Mouse (Mus musculus) naive thymus-derived CD4-positive, alpha-beta T cell, adult 2 months (primary cell): ENCODE measurements around the gene Ptx4.
A peak's percentile ranks its signal among the peaks of the same experiment; 100 is the strongest.
"Not testable (repeated sequence)": the region's sequence is repeated elsewhere in the genome, so short reads cannot be mapped to it uniquely, and the experiment has no call there.

ENCODE experiments used
- DNase-seq: peaks from one replicate; pipeline ENCODE4 v3.0.0-alpha.2; 2011; ENCODE audit warnings: low read depth

Gene Ptx4

DNA sequence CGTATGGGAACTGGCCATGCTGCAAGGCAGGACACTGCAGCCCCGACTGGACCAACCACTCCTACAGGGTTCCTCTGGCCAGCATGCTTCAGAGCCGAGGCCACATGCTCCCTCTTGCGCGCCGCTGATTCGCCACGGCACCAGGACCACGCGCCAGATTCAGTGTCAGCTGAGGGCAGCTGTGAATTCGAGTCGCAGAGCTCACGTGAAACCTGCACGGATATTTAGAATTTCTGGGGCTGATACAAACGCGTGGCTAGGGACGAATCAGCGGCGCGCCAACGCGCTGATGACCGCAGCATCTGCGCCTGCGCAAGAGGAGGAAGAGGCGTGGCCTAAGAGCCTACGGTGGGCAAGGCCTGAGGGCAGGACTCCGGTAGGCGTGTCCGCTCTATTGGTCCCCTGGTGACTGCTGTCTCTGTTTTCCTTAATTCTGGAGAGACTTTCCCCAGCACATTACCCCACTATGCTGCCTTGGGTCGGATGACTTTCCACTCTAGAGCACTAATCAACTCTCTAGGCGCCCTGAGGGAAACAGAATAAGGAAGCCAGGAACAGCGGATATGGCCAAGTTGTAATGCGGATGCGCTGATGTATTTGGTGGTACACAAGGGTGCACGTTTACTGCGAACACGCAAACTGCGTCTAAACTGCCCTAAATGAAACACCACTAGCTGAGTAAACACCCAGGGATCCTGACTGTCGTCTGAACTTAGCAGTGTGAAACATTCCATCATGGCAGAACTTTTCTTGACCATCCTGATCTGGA is 4.7 kb upstream of the Ptx4 start, which contains the start of gene Telo2:
Gene Telo2, minus strand, starts transcription at position 304 of the 769 bp plus-strand sequence.
- peak; percentile 94 for DNase-seq

DNA sequence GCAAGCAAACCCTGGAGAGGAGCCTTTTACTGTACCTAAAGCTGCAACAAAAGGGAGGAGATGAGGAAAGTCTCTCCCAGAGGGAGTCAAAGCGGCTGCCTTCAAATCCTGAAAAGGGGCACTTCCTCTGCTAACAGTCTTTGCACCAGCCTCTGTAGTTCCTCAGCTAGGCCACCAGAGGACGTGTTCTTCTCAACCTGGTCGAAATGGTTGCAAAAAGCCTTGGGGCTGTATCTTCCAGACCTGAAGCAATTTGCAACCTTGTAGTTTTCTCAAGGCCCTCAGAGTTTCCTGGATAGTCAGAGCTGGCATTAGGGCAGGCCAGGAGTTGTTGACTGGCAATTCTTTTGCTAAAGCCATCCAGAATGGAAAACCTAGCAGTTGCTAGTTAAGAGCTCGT is 3.3 kb upstream of the Ptx4 start:
- peak; percentile 51 for DNase-seq

DNA sequence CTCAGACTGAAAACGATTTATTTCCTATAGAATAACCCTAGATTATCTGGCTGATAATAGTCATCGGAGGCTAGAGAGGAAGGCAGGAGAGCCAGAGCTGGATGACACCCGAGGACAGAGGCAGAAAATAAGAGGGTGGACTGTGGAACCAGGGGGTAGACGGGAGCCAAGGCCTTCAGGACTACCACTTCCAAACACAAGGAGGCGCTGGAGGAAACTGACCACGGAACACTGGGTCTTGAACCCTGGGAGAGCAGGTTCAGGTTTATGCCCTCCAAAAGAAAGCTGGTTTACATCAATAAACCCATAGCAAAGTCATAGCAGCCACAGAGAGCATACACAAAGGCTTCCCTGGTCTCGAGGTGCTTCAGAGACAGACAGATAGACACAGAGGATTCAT is 3.4 kb downstream of the Ptx4 start:
- peak; percentile 66 for DNase-seq

DNA sequence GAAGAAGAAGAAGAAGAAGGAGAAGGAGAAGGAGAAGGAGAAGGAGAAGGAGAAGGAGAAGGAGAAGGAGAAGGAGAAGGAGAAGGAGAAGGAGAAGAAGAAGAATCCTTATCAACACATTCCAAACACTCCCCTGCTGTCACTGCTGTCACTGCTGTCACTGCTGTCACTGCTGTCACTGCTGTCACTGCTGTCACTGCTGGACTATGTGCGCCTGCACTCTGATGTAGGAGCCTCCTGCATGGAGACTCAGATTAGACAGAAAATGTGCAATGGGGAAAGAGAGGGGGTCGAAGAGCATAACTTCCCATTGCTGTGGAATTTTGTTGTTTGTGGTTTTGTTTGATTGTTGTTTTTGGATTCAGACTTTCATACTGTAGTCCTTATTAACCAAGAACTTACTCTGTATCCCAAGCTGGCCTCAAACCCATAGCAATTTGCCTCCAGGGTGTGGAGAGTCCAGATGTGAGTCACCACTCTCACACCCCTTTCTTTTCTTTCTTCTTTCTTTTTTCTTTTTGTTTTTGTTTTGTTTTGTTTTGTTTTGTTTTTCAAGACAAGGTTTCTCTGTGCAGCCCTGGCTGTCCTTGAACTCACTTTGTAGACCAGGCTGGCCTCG is 5.0 kb downstream of the Ptx4 start:
- not testable (repeated sequence) for DNase-seq

DNA sequence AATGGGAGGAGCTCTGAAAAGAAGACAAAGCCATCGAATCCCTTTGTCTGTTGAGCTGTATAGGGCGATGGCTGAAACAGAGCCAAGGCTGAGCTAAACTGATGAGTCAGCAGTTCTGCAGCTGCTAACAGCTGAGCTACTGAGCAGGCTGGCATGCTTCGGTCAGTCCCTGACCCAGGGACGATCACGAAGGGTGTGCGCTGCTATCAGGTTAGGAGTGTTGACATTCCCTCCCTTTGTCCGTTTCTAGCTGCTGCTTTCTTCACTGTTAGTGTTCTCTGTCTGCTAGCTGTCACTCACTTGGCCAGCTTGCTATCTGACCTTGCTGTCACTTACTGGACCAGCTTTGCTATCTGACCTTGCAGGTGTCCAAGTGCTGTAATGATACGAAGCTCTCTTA is 6.5 kb downstream of the Ptx4 start:
- no peak for DNase-seq

DNA sequence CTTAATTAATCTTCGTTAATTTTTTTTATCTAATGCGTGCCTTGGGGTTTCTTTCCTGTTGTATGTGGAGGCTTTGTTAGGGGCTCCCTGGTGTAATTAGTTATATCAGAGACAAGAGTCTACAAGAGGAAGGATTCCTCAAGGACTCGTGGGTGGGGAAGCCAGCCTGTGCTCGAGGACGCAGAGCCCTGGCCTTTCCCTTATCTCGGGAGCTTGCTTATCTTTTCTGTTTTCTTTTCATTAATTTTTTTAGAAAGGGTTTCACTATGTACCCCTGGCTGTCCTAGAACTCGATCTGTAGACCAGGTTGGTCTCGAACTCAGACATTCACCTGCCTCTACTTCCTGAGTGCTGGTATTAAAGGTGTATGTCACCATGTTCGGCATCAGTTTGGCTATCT is 7.1 kb downstream of the Ptx4 start:
- no peak for DNase-seq

DNA sequence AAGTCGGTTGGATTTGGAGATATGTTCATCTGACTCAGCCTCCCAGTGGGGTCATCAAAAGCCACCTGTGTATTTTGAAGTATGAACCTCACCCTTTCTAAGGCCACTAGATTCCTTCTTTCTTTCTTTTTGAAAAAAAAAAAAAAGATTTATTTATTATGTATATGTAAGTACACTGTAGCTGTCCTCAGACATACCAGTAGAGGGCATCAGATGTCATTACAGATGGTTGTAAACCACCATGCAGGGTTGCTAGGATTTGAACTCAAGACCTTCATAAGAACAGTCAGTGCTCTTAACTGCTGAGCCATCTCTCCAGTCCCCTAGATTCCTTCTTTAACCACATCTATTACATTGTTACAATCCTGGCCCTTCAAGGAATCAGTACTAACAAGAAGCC is 9.5 kb downstream of the Ptx4 start:
- peak; percentile 54 for DNase-seq

DNA sequence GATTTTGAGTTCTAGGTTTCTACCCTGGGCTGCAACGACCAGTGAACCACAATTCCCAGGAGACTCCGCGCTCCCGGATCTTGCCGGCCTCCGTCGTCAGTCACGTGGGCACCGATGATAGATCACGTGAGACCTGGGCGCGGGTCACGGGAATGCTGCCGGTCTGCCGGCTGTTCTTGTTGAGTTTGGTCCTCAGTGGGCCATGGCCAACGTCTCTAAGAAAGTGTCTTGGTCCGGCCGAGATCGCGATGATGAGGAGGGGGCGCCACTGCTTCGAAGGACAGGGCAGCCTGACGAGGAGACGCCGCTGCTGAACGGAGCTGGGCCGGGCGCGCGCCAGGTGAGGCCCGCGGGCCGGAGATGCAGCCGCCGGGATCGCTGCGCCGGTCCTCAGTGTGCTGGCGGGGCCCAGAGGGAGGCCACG is 12.7 kb downstream of the Ptx4 start, which contains the start of gene Clcn7:
Gene Clcn7, plus strand, starts transcription at position 117 of the 424 bp plus-strand sequence.
- peak; percentile 79 for DNase-seq

DNA sequence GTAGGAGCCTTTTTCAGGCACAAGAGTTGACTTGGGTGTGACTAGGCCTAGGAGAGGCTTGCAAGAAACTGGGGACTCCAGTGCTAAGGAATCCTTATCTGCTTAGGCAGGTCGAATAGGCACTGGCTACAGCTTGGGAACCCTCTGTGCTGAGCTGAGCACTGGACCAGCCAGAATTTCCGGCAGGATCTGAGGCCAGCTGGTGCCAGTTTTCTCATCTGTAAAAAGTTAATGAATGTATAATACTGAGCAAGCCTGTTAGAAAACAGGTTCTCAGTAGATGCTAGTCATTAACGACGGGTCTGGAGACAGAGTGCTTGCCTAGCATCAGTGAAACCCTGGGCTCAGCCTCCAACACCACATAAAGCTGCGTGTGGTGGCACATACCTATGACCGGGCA is 15.1 kb downstream of the Ptx4 start:
- no peak for DNase-seq

DNA sequence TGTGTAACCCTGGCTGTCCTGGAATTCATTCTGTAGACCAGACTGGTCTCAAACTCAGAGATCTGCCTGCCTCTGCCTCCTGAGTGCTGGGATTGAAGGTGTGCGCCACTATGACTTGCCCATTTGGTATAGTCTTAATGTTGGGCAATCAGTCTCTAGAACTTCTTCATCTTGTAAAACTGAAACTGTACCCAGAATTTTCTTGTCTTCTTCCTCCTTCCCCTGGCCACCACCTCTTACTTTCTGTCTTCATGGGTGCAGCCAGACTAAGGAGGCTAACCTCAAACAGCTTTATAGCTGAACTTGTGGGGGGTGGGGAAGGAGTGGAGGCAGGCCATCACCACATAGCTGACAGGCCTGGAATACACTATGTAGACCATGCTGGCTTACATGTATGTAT is 18.2 kb downstream of the Ptx4 start:
- no peak for DNase-seq

DNA sequence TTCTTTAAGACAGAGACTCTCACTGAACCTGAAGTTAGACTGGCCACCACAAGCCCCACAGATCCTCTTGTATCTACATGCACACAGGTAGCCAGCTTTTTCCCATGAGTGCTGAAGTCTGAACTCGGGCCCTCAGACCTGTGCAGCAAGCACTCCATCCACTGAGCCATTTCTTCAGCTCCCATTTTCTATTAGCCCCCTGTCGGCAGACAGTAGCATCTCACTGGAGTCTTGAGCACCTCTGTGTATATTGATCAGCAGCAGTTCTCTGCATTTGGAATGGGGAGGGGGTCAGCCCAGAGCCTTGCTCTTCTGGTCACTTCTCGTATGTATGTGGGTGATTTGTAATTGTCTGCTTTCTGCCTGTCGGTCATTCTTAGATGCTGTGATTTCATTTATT is 19.4 kb downstream of the Ptx4 start:
- peak; percentile 20 for DNase-seq

DNA sequence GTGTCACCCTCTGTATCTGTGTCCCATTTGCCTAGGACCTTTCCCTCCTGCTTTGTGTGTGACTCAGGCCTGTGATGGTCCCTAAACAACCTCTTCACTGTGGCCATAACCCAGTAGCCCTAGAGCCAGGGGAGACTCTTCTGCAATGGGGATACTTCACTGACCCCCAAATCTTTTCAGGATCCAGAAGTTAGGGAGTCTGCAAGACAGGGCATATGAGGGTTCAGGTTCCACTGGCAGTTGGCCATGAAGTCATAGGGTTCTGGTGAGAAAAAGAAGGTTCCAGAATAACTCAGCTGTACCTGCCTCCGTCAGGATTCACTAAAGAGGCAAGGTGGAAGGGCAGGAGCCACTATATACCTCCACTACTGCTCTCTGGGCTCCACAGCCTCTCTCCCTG is 41.6 kb downstream of the Ptx4 start, which contains the start of gene Ccdc154:
Gene Ccdc154, plus strand, starts transcription at position 301 of the 400 bp plus-strand sequence.
- DNase-seq, result no peak

DNA sequence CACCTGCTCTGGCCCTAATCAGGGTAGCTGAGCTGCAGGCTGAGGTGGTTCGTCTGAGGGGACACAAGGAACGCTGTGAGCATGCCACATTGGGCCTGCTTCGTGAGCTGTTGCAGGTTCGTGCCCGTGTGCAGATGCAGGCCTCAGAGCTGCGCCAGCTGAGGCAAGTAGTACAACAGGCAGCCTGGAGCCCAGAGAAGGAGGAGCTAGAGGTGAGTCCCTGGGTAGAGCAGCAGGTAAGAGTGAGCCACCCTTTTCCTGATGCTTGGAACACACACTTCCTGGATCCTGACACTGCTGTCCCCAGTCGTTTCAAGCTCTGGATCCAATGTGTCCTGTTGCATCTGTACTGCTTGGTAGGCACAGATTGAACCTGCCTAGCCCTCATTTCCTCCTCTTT is 42.8 kb downstream of the Ptx4 start:
- DNase-seq, result no peak

DNA sequence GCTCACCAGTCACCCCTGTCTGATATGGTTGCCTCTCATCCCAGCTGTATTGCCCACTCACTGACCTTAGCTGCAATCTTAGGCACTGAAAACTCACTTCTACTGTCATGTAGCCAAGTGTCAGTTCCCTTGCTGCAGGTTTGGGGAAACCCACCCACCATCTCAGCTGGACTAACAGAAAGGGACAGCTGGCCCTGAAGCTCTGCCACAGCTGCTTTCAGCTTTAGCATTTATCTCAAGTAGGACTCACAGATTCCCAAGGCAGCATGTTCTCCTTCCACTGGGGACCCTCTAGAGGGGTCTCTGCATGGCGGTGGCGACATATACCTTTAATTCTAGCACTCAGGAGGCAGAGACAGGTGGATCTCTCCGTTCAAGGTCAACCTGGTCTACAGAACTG is 44.2 kb downstream of the Ptx4 start:
- no peak for DNase-seq

DNA sequence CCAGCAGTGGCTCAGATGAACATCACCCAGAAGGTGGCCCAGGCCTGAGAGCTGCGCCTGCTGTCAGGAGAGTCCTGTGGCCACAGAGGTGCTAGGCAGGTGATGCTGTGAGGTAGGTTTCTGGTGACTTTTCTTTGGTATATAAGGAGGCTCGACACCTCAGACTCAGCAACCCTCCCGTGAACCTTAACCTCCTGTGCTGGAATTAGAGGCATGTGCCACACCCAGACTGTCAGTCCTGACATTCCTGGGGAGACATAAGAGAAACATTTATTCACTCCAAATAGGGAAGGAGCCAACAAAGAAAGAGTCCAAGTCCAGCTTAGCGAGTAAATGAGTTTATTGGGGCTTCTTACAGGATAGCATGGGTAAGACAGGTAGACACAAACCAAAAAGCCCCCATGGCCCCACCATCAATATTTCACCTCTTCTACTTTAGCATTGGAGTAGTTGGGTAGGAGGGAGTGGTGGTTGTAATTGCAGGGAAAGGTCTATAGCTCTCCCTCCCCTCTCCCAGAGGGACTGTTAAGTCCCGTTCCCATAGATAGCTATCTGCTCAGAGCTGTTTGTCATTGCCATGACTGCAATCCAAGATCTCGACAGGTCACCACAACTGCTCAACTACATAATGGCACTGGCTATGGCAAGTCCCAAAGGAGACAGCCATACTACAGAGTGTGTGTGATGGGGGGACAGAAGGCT is 45.6 kb downstream of the Ptx4 start:
- no peak for DNase-seq

DNA sequence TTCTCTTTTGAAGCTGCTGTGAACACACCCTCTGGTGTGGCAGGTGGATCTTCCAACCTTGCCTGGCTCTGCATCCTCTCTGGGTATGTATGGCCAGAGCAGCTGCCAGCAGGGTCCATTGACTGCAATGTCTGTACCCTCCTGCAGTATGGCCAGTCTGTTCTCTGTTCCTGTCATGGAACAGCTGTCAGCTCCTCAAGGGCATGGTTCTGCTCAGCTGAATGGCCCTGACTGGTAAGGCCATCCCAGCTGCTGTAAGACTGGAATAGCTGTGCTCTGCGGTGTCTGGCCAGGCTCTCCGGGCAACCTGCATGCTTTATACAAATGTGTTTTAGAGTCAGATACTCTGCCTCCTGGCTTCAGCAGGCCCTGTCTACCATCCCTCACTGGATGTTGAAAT is 49.1 kb downstream of the Ptx4 start:
- no peak for DNase-seq

DNA sequence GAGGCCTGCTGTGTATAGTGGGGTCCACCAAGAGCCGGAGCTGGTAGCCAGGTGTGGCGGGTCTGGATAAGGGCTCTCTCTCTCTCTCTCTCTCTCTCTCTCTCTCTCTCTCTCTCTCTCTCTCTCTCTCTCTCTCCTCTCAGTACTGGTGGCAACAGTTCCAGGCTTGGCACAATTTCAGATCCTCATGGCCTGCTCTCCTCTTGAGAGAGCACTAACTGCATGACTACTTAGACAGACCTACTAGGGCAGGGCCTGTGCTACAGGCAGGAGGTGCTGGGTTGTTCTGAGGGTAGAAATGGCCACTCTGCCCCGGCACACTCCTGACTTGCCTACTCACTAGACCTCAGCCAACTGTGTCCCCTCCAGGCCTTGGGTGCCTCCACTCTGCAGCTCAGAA is 52.0 kb downstream of the Ptx4 start:
- no peak for DNase-seq
